Mouse (Mus musculus) layer of hippocampus, adult 8-10 months (tissue): ENCODE results near the gene Clps. TPM values are rescaled to one million over a fixed set of nuclear protein-coding genes. Genes with fewer than 3 reads are reported as not detected.

Source experiments
- DNase-seq, 2 experiments: peaks; one replicate each; pipeline ENCODE4 v3.0.0; 2022; ENCODE audit warnings: low spot score in 2 of 2
- microRNA-seq, 2 experiments: library from miRNA; unstranded; fragments of <30 nt; microRNA quantifications; one replicate each; pipeline ENCODE4 v1.2.0; 2022
- total RNA-seq, 4 experiments: library from RNA; stranded (reverse); gene quantifications; 2 replicates each; pipeline ENCODE4 v1.2.4; 2022

The Clps gene
- total RNA-seq, 4 experiments from 2014 or later = not detected

GRCm38 (mm10) chr17:28518615-28519071, 41.9 kb downstream of the Clps start:
- no peak for DNase-seq

GRCm38 (mm10) chr17:28517956-28518614, 42.5 kb downstream of the Clps start:
- DNase-seq = peak; percentile 76 to 89

GRCm38 (mm10) chr17:28517441-28517955, 43.1 kb downstream of the Clps start, which contains the start of gene Fkbp5:
Fkbp5 (minus strand) TSS chr17:28517527.
- peak in 1 of 2 experiments; percentile 56 for DNase-seq

- DNase-seq = no peak
Measured at GRCm38 (mm10) chr17:28516881-28517280, 43.7 kb downstream of the Clps start.

GRCm38 (mm10) chr17:28515431-28516341, 44.9 kb downstream of the Clps start:
- DNase-seq = no peak

- DNase-seq = no peak
Measured at GRCm38 (mm10) chr17:28514555-28514954, 46.0 kb downstream of the Clps start.

- no peak for DNase-seq
Measured at GRCm38 (mm10) chr17:28513844-28514243, 46.7 kb downstream of the Clps start.

GRCm38 (mm10) chr17:28513337-28513736, 47.2 kb downstream of the Clps start:
- no peak for DNase-seq

- DNase-seq = no peak
Measured at GRCm38 (mm10) chr17:28512696-28513095, 47.9 kb downstream of the Clps start.

- no peak for DNase-seq
Measured at GRCm38 (mm10) chr17:28511616-28512541, 48.7 kb downstream of the Clps start.

GRCm38 (mm10) chr17:28510445-28511342, 49.9 kb downstream of the Clps start:
- DNase-seq = no peak

Small RNAs within 50 kb of the gene (microRNA-seq; reads per million reads assigned to microRNA genes)
- gene Gm25195 (0 reads per million in 2 experiments), gene Mir6969 (0 reads per million in 2 experiments)

Other genes with a start within 250 kb of the Clps start
- gene Fance, start 247.2 kb downstream of the Clps start, total RNA-seq = 10 to 100 TPM; 31.8 to 42.1 (median 34.9) TPM
- gene Rpl10a, start 232.3 kb downstream of the Clps start, total RNA-seq = 100 to 1,000 TPM; 309 to 406 (median 361) TPM
- gene Tead3, start 209.9 kb downstream of the Clps start, total RNA-seq = 1 to 10 TPM; 2.6 to 6.5 (median 4.6) TPM
- gene Tulp1, start 195.5 kb downstream of the Clps start, total RNA-seq = 1 to 10 TPM in 1 of 4 experiments, not detected in 3; 1.2 TPM
- 10 to 100 TPM; 70.6 to 79.4 (median 72.7) TPM for gene Fkbp5, start 43.2 kb downstream of the Clps start, total RNA-seq
- gene Armc12, start 30.0 kb downstream of the Clps start, total RNA-seq = not detected
- not detected for gene Clpsl2, start 11.4 kb downstream of the Clps start, total RNA-seq
- gene Lhfpl5, start 14.9 kb upstream of the Clps start, total RNA-seq = 1 to 10 TPM; 3.5 to 5.3 (median 4.2) TPM
- gene Srpk1, start 61.9 kb upstream of the Clps start, total RNA-seq = 10 to 100 TPM; 70.6 to 94.3 (median 78.3) TPM
- 10 to 100 TPM in 1 of 4 experiments, 1 to 10 TPM in 3; 6.6 to 10.6 (median 9.4) TPM for gene Slc26a8, start 129.5 kb upstream of the Clps start, total RNA-seq
- 10 to 100 TPM; 71.5 to 83.8 (median 77.1) TPM for gene Mapk14, start 130.6 kb upstream of the Clps start, total RNA-seq
- 1 to 10 TPM; 2.5 to 5.3 (median 3.2) TPM for gene AC170998.1, start 165.3 kb upstream of the Clps start, total RNA-seq
- gene Mapk13, start 208.5 kb upstream of the Clps start, total RNA-seq = 1 to 10 TPM; 1.0 to 3.5 (median 2.0) TPM
- gene Brpf3, start 240.3 kb upstream of the Clps start, total RNA-seq = 10 to 100 TPM; 39.8 to 56.2 (median 50.5) TPM